Mouse (Mus musculus) heart, postnatal 10 days (tissue): Measurements from ENCODE around the gene Pfn1. TPM values are rescaled to one million over a fixed set of nuclear protein-coding genes. Genes with fewer than 3 reads are reported as not detected.

Experiments
- DNase-seq, 2 experiments: peaks; one replicate each; pipeline ENCODE4 v3.0.0; 2021
- intact Hi-C: fragments of 180-260 bp; cut with DNase I; formaldehyde crosslinking; loops from one replicate; pipeline ENCODE4 v1.15.1; 2025
- total RNA-seq, 2 experiments: library from RNA; stranded (reverse); gene quantifications; 2 replicates each; pipeline ENCODE4 v1.2.3; 2021

Gene Pfn1
- total RNA-seq: 100 to 1,000 TPM; 456 to 499 TPM

- intact Hi-C loops: no loop called here
Measured at GRCm38 (mm10) chr11:70654198-70654922, at the start of gene Pfn1. Pfn1 (minus strand) TSS chr11:70654644.

GRCm38 (mm10) chr11:70702781-70703180, 48.3 kb upstream of the Pfn1 start:
- intact Hi-C loops: loop anchor here (5.0 kb wide), 1 partner anchor 55 kb away; no protein-coding TSS in a partner anchor
- peak; percentile 74 to 83 for DNase-seq

More at GRCm38 (mm10) chr11:70654198-70654922, at the start of gene Pfn1:
- DNase-seq: peak; percentile 78

- DNase-seq: peak; percentile 32 to 36
- intact Hi-C loops: loop anchor here (2.0 to 5.0 kb wide), 2 partner anchors 55 kb away; partner anchors contain the start of genes Rnf167 and Slc25a11
Measured at GRCm38 (mm10) chr11:70701984-70702733, 47.7 kb upstream of the Pfn1 start.

GRCm38 (mm10) chr11:70701221-70701955, 46.9 kb upstream of the Pfn1 start:
- intact Hi-C loops: loop anchor here (2.0 to 5.0 kb wide), 2 partner anchors 55 to 56 kb away; partner anchors contain the start of genes Rnf167 and Slc25a11
- peak; percentile 30 to 36 for DNase-seq

- peak; percentile 86 to 87 for DNase-seq
- intact Hi-C loops: loop anchor here (1.0 to 5.0 kb wide), 3 partner anchors 31 to 57 kb away; partner anchors contain the start of genes Rnf167, Slc25a11 and Spag7
Measured at GRCm38 (mm10) chr11:70700613-70701012, 46.2 kb upstream of the Pfn1 start.

GRCm38 (mm10) chr11:70699722-70700556, 45.5 kb upstream of the Pfn1 start, which contains the start of the genes Inca1 and Kif1c:
Inca1 (minus strand) TSS chr11:70700155.
Kif1c (plus strand) TSS chr11:70700548.
- DNase-seq: peak; percentile 97 to 98
- intact Hi-C loops: loop anchor here (1.0 to 5.0 kb wide), 3 partner anchors 31 to 57 kb away; partner anchors contain the start of genes Rnf167, Slc25a11 and Spag7

- no peak for DNase-seq
- intact Hi-C loops: no loop called here
Measured at GRCm38 (mm10) chr11:70699051-70699450, 44.6 kb upstream of the Pfn1 start.

- intact Hi-C loops: no loop called here
- no peak for DNase-seq
Measured at GRCm38 (mm10) chr11:70697376-70697775, 42.9 kb upstream of the Pfn1 start.

- intact Hi-C loops: no loop called here
Measured at GRCm38 (mm10) chr11:70693504-70693903, 39.1 kb upstream of the Pfn1 start.

GRCm38 (mm10) chr11:70689578-70689977, 35.1 kb upstream of the Pfn1 start:
- intact Hi-C loops: no loop called here
- DNase-seq: no peak

More at GRCm38 (mm10) chr11:70693504-70693903, 39.1 kb upstream of the Pfn1 start:
- no peak for DNase-seq

GRCm38 (mm10) chr11:70688372-70688771, 33.9 kb upstream of the Pfn1 start:
- peak in 1 of 2 experiments; percentile 29 for DNase-seq
- intact Hi-C loops: no loop called here

GRCm38 (mm10) chr11:70687601-70688199, 33.3 kb upstream of the Pfn1 start, which contains the start of gene Camta2:
Camta2 (minus strand) TSS chr11:70688105.
- peak; percentile 94 for DNase-seq
- intact Hi-C loops: loop anchor here (2.0 kb wide), 1 partner anchor 17 kb away; no protein-coding TSS in a partner anchor

- peak in 1 of 2 experiments; percentile 51 for DNase-seq
- intact Hi-C loops: loop anchor here (2.0 kb wide), 1 partner anchor 16 kb away; no protein-coding TSS in a partner anchor
Measured at GRCm38 (mm10) chr11:70686901-70687566, 32.6 kb upstream of the Pfn1 start.

- DNase-seq: no peak
- intact Hi-C loops: loop anchor here (2.0 kb wide), 1 partner anchor 71 kb away; no protein-coding TSS in a partner anchor
Measured at GRCm38 (mm10) chr11:70683640-70684039, 29.2 kb upstream of the Pfn1 start.

GRCm38 (mm10) chr11:70681897-70682581, 27.6 kb upstream of the Pfn1 start:
- DNase-seq: peak; percentile 38 to 72
- intact Hi-C loops: loop anchor here (2.0 kb wide), 1 partner anchor 73 kb away; no protein-coding TSS in a partner anchor

GRCm38 (mm10) chr11:70681170-70681569, 26.7 kb upstream of the Pfn1 start:
- no peak for DNase-seq
- intact Hi-C loops: no loop called here

GRCm38 (mm10) chr11:70679894-70680293, 25.4 kb upstream of the Pfn1 start:
- DNase-seq: no peak

GRCm38 (mm10) chr11:70679361-70679760, 24.9 kb upstream of the Pfn1 start:
- intact Hi-C loops: no loop called here
- no peak for DNase-seq

More at GRCm38 (mm10) chr11:70679894-70680293, 25.4 kb upstream of the Pfn1 start:
- intact Hi-C loops: no loop called here
